Mouse (Mus musculus) embryonic facial prominence, embryonic 11.5 days (tissue): ENCODE measurements around the gene Hrh3. TPM values are rescaled to one million over a fixed set of nuclear protein-coding genes. Genes with fewer than 3 reads are reported as not detected.

ENCODE experiments used
- ATAC-seq: fragments of 200-750 bp; cut with Nextera tagmentation; replicated peaks from 2 replicates; pipeline ENCODE4 v1.8.0; 2017; ENCODE audit warnings: low read depth; ENCODE audit not compliant: insufficient number of reproducible peaks, low FRiP score, low TSS enrichment
- DNase-seq: peaks from one replicate; pipeline ENCODE4 v3.0.0-alpha.2; 2015; ENCODE audit warnings: low spot score
- H3K27ac ChIP-seq: fragments of 300-500 bp; sonication (generic); replicated peaks from 2 replicates; pipeline ENCODE4 v1.5.1; 2014; ENCODE audit warnings: mild to moderate bottlenecking, low read depth, low read length, control low read depth
- H3K27me3 ChIP-seq: fragments of 300-500 bp; sonication (generic); 2 replicates; pipeline ENCODE4 v1.6.1; 2014; ENCODE audit warnings: mild to moderate bottlenecking, low read length, moderate library complexity, mixed read lengths; ENCODE audit not compliant: control insufficient read depth, insufficient read depth
- H3K36me3 ChIP-seq: fragments of 300-500 bp; sonication (generic); replicated peaks from 2 replicates; pipeline ENCODE4 v1.6.1; 2014; ENCODE audit warnings: low read depth, mild to moderate bottlenecking, low read length, moderate library complexity, mixed read lengths; ENCODE audit not compliant: control insufficient read depth, insufficient read depth
- H3K4me1 ChIP-seq: fragments of 300-500 bp; sonication (generic); 2 replicates; pipeline ENCODE4 v1.6.1; 2014; ENCODE audit warnings: low read length, mixed read lengths; ENCODE audit not compliant: control insufficient read depth, insufficient read depth
- H3K4me2 ChIP-seq: fragments of 300-500 bp; sonication (generic); 2 replicates; pipeline ENCODE4 v1.6.1; 2014; ENCODE audit warnings: low read depth, mild to moderate bottlenecking, control low read depth, low read length, moderate library complexity
- H3K4me3 ChIP-seq: fragments of 300-500 bp; sonication (generic); 2 replicates; pipeline ENCODE4 v1.5.1; 2014; ENCODE audit warnings: low read depth, low read length, control low read depth
- H3K9ac ChIP-seq: fragments of 300-500 bp; sonication (generic); replicated peaks from 2 replicates; pipeline ENCODE4 v1.6.1; 2014; ENCODE audit warnings: mild to moderate bottlenecking, control low read depth, low read length
- H3K9me3 ChIP-seq: fragments of 300-500 bp; sonication (generic); replicated peaks from 2 replicates; pipeline ENCODE4 v1.6.1; 2016; ENCODE audit warnings: mild to moderate bottlenecking, low read length, inconsistent platforms, mixed read lengths; ENCODE audit not compliant: control insufficient read depth
- WGBS: fragments of 180-500 bp; shearing (Covaris S2); extraction: QIAGEN DNeasy Blood & Tissue Kit; methylation state at CpG from one replicate; pipeline ENCODE4 v1.1.7; 2014; 5-methylcytosine and 5-hydroxymethylcytosine counted together
- polyA plus RNA-seq: library from polyadenylated mRNA; unstranded; fragments of >200 nt; fragmentation: Nextera tagmentation; extraction: Ambion mirVana; gene quantifications from 2 replicates; pipeline ENCODE4 v1.2.1, GENCODE M21; 2014

Gene Hrh3
- 0.41 and 0.52 TPM in 2 replicates for polyA plus RNA-seq

DNA sequence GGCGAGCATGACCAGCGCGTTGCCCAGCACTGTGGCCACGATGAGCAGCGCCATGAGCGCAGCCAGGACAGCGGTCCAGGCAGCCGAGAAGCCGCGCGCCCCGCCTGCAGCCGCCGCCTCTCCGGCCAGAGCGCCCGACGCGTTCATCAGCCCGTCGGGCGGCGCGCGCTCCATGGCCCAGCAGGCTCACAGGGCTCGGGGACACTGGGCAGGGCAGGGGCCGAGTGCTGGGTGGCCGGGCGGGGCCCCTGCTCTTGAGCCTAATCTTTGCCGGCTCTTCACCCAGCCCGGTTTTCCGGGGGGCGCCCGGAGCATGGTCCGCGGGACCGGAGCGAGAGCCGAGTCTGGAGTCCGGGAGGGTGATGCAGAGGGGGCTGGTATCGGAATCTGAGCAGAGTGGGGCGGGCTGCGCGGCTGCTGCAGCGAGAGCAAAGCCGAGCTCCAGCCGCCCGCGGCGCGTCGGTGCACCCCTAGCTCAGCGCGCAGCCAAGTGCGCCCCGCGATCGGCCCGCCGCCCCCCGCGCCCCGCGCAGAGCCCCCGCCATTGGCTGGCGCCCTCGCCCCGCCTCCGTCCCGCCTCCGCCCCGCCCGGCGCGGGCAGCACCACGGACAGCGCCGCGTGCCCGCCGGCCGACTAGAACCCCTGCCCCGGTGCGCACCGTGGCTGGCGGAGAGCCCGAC lies at the start of gene Hrh3:
TSS of gene Hrh3 (minus strand) at position 511 of the 681 bp plus-strand sequence.
- H3K9me3 ChIP-seq = no peaks in the 10 kb centered on the region
- DNase-seq (peak; percentile 87), ATAC-seq (peak; percentile 76)
- H3K9ac ChIP-seq = peak within 1 kb of the TSS; percentile 9; the same call in 1 of the 2 replicates
- H3K4me2 ChIP-seq = peak within 1 kb of the TSS; percentile 97
- peak within 1 kb of the TSS; percentile 43 for H3K4me3 ChIP-seq
- H3K27ac ChIP-seq = no peak within 1 kb of the TSS
- H3K36me3 ChIP-seq = no peaks in the 10 kb centered on the region
- peaks cover 58% of the 10 kb centered on the region for H3K27me3 ChIP-seq
- H3K4me1 ChIP-seq = peaks cover 2% of the 10 kb centered on the region; the same call in 1 of the 2 replicates
- WGBS = 0% methylated on average over 58 of the region's 87 CpGs

DNA sequence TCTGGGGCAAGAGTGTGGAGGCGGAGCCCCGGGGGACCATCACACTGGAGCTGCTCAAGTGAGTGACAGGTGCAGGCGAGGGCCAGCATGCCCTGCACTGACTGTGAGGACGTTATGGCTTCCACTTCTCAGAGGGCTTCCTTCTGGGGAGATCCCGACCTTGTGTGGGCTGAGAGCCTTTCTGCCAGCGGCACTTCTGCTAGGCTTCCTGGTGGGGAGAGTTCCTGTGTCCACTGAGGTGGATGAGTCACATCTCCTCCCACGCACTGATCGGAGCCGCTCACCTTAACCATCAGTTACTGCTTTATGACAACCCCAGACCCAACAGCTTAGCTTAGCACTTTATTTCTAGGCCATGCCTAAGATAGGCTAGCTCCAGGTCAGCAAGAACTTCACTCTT lies 44.3 kb upstream of the Hrh3 start:
- Histone ChIP-seq H3K27me3 (no peaks in the 10 kb centered on the region), H3K9me3 (no peaks in the 10 kb centered on the region), H3K9ac (no peak overlapping the region), H3K27ac (no peak overlapping the region), H3K4me2 (no peak overlapping the region), H3K4me3 (no peak overlapping the region), H3K4me1 (no peaks in the 10 kb centered on the region), H3K36me3 (0 out of 2 replicates have a peak, but pooled peaks cover 2% of the 10 kb centered on the region)
- ATAC-seq (no peak), DNase-seq (no peak)
- WGBS = 80% methylated on average over 9 of the region's 9 CpGs

DNA sequence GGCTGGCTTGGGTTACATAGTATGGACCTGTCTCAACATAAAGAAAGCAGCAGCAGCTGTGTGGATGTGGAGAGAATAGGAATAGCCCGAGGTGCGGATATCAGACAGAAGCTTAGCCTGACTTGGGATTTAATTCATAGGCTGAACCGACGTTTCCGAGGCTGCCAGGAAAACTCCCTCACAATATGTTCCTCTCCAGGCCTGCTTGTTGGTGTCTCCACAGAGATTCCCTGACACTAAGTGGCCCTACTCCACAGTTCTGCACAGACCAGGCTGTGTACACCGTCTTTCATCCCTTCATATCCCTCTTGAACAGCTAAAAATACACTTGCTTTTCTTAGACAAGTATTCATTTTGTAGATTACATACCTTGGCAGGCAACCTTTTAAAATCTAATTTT lies 43.1 kb upstream of the Hrh3 start:
- no peaks in the 10 kb centered on the region for H3K27me3 ChIP-seq
- H3K9ac ChIP-seq = no peak overlapping the region
- H3K4me3 ChIP-seq = no peak overlapping the region
- no peaks in the 10 kb centered on the region for H3K9me3 ChIP-seq
- H3K4me1 ChIP-seq = no peaks in the 10 kb centered on the region
- WGBS = 87% methylated on average over 6 of the region's 6 CpGs
- DNase-seq (no peak), ATAC-seq (no peak)
- H3K4me2 ChIP-seq = no peak overlapping the region
- no peak overlapping the region for H3K27ac ChIP-seq
- 0 out of 2 replicates have a peak, but pooled peaks cover 2% of the 10 kb centered on the region for H3K36me3 ChIP-seq

DNA sequence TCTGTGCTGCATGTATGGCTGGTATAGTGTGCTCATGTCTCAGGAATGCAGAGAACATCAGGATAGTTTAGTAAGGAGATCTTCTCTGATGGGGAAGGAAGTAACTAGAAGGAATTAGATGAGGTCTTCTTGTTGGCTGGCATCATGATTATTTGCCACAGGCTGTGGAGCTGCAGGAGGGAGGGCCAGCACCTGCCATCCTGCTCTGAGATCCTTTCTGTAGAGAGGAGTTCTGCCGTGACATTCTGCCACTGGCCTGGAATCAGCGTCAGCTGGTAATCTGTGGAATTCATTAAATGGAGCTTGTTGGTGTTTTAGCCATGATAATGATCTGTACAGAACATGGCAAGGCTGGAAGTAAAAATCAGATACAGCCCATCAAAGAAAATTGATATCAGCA lies 41.8 kb upstream of the Hrh3 start:
- 82% methylated on average over 2 of the region's 2 CpGs for WGBS
- no peak overlapping the region for H3K27ac ChIP-seq
- H3K36me3 ChIP-seq = 0 out of 2 replicates have a peak, but pooled peaks cover 2% of the 10 kb centered on the region

DNA sequence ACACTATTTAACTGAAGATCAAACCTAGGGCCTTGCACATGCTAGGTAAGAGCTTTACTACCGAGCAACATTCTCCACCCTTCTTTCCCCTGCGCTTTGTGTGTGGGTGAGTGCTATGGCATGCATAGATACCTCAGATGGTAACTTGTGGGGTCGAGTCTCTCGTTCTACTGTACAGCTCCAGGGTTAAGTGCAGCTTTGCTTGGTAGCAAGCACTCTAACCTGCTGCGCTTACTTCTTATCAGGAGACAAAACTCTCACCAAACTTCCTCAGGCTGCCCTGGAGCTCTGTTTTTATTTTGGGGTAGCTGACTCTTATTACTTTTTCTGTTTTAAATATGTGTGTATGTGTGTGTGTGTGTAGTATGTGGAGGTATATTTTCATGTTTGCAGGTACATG lies 31.1 kb upstream of the Hrh3 start:
- H3K9me3 ChIP-seq = no peaks in the 10 kb centered on the region
- H3K27me3 ChIP-seq = no peaks in the 10 kb centered on the region
- no peak overlapping the region for H3K4me3 ChIP-seq
- H3K27ac ChIP-seq = no peak overlapping the region
- 81% methylated on average over 5 of the region's 5 CpGs for WGBS
- H3K9ac ChIP-seq = no peak overlapping the region
- DNase-seq (no peak), ATAC-seq (no peak)
- no peak overlapping the region for H3K4me2 ChIP-seq
- no peaks in the 10 kb centered on the region for H3K4me1 ChIP-seq
- no peaks in the 10 kb centered on the region; the same call in 1 of the 2 replicates for H3K36me3 ChIP-seq

More for the DNA sequence above, 41.8 kb upstream of the Hrh3 start:
- H3K4me2 ChIP-seq = no peak overlapping the region
- no peak overlapping the region for H3K4me3 ChIP-seq
- no peaks in the 10 kb centered on the region for H3K4me1 ChIP-seq
- DNase-seq (no peak), ATAC-seq (no peak)
- H3K27me3 ChIP-seq = no peaks in the 10 kb centered on the region
- H3K9me3 ChIP-seq = no peaks in the 10 kb centered on the region
- H3K9ac ChIP-seq = no peak overlapping the region

DNA sequence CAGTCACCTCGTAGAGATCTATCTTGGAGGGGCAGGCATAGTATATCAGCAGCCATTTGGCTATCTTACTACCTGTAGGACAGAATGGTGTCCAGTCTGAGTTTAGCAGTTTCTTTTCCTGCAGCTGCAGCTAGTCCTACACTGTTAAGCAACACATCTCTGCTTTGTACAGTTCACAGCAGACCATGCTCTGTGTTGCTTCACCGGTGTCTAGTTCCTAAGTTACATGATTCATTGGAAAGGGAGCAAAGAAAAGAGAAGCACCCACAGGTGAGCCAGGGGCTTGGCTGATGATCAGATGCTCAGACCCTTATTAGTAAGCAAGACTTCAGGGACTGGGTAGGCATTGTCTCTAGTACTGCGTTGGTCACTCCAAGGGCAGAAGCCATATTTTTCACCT lies 29.6 kb upstream of the Hrh3 start:
- DNase-seq = no peak
- no peaks in the 10 kb centered on the region for H3K4me1 ChIP-seq
- ATAC-seq = no peak
- H3K9ac ChIP-seq = no peak overlapping the region
- H3K27ac ChIP-seq = no peak overlapping the region
- H3K9me3 ChIP-seq = no peaks in the 10 kb centered on the region
- no peaks in the 10 kb centered on the region for H3K36me3 ChIP-seq
- H3K4me2 ChIP-seq = no peak overlapping the region
- WGBS = 89% methylated on average over 3 of the region's 3 CpGs
- H3K27me3 ChIP-seq = no peaks in the 10 kb centered on the region
- no peak overlapping the region for H3K4me3 ChIP-seq

DNA sequence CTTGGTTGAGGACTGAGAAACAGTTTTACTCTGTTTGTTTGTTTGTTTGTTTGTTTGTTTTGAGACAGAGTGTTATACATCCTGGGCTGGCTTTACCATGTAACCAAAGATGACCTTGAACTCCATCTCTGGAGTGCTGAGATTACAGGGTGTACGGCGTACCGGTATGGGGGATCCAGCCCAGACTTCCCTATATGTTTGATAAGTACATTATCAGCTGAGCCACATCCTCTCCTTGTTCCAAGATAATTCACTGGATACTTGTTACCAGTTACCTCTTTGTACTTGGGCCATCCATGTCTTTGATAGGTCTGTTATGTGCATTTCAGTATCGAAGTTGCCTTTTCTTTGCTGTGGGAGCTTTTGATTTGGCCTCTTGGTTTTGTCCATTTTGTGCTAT lies 28.9 kb upstream of the Hrh3 start:
- no peak overlapping the region for H3K9ac ChIP-seq
- H3K4me3 ChIP-seq = no peak overlapping the region
- H3K27ac ChIP-seq = no peak overlapping the region
- H3K4me2 ChIP-seq = no peak overlapping the region
- DNase-seq = no peak
- no peaks in the 10 kb centered on the region for H3K4me1 ChIP-seq
- no peaks in the 10 kb centered on the region for H3K36me3 ChIP-seq
- H3K27me3 ChIP-seq = no peaks in the 10 kb centered on the region
- ATAC-seq = no peak
- H3K9me3 ChIP-seq = no peaks in the 10 kb centered on the region
- WGBS = 95% methylated on average over 4 of the region's 4 CpGs

DNA sequence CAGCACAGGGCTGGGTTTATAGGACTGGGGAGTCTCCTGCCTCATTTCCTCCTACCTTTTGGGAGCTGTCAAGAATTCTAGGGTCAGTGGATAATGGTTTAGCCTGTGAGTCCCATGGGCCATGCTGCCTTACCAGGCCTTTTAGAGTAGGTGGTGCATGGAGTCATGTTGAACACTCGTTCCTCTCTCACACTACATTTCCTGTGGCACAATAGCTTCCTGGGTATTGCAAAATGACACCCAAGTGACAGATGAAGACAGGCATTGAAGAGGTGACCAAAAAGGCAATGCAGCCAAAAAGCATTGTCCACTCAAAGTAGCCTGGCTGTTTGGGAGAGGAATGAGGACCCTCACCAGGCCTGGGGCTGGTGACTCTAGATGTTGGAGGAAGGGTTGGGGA lies 23.4 kb upstream of the Hrh3 start:
- Histone ChIP-seq H3K9ac (no peak overlapping the region), H3K36me3 (no peaks in the 10 kb centered on the region), H3K9me3 (no peaks in the 10 kb centered on the region), H3K27me3 (no peaks in the 10 kb centered on the region), H3K27ac (no peak overlapping the region), H3K4me1 (no peaks in the 10 kb centered on the region), H3K4me2 (no peak overlapping the region), H3K4me3 (no peak overlapping the region)
- 63% methylated on average over 1 of the region's 1 CpGs for WGBS
- DNase-seq (no peak), ATAC-seq (no peak)
